Mouse (Mus musculus): Measurements from ENCODE around the gene Acp6. TPM values are rescaled to one million over a fixed set of nuclear protein-coding genes. Genes with fewer than 3 reads are reported as not detected.

Gene Acp6
- 80.6 TPM for polyA plus RNA-seq (2017; shearing (Covaris generic))

DNA sequence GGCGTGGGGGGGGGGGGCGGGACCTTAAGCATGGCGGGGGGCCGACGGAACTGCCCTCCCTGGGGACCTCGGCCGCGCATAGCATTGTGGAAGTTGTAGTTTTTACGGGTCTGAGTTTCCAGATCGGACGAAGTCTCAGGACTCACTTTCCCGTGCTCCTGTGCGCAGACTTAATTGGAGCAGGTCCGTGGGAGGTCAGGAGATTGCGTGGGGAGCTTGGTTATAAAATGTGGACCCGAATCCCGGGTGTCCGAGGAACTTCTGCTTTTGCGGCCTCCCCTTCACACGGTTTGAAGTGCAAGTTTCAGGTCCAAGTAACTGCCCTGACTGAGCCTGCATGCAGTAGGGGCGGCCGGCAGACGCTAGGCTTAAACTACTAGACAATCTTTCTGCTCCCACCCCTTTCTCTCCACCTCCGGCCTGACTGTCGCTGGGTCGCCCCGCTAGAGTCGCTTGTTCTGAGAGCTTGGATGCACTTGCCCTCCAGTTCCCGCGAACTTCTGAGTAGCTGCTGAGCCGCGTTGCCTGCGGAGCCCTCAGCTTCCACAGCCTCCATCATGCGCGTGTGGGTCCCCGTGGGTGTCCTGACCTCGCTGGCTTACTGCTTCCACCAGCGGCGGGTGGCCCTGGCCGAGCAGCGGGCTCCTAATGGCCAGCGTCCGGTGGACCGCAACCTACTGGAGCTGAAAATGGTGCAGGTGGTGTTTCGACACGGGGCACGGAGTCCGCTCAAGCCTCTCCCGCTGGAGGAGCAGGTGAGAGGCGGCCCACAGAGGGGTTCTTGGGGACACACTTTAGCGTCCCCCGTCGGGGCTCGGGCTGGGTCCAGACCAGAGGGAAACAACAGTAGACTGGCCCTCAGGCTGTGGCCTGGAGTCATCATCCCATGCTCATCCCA, at the start of gene Acp6:
TSS of gene Acp6 (plus strand) at position 167 of the 898 bp plus-strand sequence.

Other genes with a start within 250 kb of the Acp6 start
- not detected for gene Gja8, start 232.8 kb upstream of the Acp6 start, polyA plus RNA-seq (2017; shearing (Covaris generic))
- gene Bcl9, start 139.1 kb downstream of the Acp6 start, polyA plus RNA-seq (2017; shearing (Covaris generic)) = 9.9 TPM